Mouse (Mus musculus) T-helper 17 cell (primary cell): ENCODE data around the gene Pigh.

Experiments used
- in situ Hi-C, 2 experiments: fragments of 300-600 bp; cut with MboI, MseI; formaldehyde crosslinking; loops; 1 replicate in 1 of 2; 2 replicates in 1 of 2; pipeline ENCODE4 v1.15.1; 2025; ENCODE audit warnings: high pct_unique_total_duplicates in 2 of 2

Gene Pigh

DNA sequence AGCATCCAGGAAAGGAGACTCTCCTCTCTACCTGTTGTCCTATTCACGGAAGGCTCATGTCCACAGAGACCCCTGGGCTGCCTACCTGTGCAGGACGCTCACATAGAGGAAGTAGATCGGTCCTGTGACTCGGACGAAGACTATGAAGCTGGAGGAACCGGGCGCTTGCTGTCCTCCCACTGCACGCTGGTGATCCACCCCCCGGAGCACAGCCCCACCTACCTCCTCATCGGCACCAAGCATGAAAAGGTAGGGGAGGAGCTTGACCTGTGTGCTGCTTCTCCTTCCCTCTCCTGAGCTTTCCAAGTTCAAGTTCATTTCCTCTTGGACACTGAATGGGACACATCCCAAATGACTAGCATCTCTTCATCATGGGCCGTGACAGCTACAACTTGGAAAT, 21.1 kb downstream of the Pigh start:
- in situ Hi-C loops: no loop called here

DNA sequence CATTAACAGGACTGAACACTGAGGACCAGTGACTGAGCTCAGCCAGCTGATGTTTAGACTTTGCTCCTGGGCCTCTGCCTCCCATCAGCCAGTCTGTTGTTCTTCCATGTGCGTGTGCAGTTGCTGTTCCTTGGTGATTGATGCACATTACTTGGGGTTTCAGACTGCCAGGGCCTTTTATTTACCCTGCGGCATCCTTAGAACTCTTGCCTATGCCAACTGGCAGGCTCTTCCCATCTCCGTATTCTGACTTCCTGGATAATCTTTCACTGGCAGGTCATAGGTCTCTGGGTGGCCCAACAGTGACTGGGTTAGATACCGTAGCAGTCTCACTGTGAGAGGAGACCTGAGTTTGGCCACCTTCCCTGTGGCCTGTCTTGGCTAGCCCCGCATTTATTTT, 21.9 kb downstream of the Pigh start:
- in situ Hi-C loops: no loop called here

DNA sequence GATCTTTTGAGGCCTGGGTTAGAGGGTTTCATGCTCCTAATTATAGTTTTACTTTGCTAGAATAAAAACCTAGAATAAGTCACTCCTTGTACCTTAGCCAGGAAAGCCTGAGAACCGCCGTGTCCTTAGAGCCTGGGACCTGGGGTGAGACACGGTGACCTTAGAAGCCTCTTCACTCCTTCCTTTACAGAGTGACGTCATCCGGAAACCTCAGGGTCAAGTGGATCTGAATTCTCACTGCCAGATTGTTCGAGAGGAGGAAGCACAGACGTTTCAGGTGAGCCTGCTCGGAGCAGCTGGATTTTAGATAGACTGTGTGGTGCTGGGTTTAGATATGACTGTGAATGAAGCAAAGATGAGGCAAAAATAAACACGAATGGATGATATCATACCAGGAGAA, 23.0 kb downstream of the Pigh start:
- in situ Hi-C loops: no loop called here

DNA sequence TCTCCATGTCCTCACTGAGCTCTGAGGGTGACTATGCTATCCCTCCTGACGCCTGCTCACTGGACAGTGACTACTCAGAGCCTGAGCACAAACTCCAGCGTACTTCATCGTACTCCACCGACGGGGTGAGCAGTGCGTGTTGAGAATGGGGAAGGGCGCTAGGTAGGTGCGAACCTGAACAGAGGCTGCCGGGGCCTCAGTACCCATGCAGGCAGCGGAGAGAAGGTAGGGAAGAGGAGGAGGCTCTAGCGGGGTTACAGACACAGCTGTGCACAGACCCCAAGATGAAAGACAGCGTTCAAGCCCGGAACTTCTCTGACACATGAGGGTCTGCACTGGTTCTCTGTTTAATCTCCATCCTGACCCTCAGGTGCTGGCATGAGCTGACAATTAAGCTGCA, 25.0 kb downstream of the Pigh start:
- in situ Hi-C loops: no loop called here

DNA sequence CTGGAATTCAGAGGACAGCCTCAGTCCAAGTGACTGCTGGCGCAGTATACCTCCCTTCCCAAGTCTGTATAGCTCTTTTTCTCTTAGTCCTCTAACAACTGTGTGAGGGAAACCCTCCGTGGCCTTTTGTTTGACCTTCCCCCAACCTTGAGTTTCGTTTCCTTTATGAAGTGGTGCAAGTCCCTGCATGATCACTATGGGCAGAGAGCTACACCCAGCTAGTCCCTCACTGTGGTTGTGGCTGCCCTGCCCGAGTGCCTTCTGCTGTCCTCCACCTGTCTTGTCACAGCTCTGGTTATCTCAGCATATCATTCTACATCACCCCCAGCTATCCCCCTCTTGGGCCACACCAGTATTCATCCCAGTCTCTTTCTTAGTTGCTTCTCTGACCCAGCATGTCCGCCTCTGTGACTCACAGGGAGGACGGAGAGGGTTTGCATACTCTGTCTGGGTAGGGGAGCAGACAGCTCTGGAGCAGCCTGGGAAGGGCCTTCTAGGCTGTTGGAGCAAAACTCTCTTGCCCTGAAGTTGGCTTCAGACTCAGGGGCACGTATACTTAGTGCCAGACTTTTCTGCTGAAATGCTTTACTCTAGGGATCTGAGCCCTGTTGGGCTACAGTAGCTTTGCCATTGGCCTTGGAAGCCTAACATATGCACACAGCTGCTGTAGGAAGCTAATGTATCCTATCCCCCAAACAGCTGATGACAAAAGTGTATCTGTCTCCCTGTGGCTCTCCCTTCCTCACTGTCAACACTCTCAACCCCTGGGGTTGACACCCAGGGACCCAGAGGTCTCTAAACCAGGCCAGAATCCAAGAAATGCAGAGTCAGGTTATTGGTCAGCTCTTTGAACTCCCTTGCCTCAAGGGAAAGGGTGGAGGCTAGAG, 28.4 kb downstream of the Pigh start:
- in situ Hi-C loops: no loop called here

DNA sequence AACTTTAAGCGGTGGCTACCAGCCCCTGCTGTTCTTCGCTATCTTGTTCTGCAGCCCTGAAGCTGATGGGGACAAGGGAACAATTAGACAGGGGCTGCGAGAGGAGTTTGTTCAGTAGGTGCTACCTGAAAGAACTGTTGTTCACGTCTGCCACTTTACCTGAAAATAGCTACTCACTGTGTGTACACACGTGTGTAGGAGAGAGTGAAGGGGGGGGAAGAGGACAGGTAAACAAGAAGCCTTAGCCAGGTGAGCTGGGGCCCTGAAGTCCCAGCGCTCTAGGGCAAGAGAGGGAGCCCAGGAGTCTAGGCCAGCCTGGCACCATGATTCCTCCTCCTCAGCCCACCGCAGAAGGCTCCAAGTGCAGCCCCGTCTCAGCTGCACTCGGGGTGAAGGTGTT, 29.3 kb downstream of the Pigh start:
- in situ Hi-C loops: no loop called here

DNA sequence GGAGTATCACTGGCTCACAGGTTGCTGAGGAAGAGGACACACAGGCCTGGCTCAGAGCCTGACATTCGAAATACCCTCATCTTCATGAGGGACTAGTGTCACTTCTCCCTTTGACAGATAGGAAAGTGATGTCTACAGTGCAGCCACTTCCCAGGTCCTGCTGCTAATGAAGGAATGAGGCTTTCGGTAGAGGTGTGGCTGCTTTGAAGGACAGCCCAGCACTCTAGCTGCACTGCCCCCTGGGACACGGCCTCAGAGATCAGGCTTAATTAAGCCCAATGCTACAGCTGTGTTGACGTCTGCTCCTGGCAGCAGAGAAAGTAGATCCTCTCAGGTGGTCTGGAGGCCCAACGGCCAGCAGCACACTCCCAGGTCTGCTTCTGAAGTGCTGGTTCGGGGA, 29.9 kb downstream of the Pigh start:
- in situ Hi-C loops: no loop called here

DNA sequence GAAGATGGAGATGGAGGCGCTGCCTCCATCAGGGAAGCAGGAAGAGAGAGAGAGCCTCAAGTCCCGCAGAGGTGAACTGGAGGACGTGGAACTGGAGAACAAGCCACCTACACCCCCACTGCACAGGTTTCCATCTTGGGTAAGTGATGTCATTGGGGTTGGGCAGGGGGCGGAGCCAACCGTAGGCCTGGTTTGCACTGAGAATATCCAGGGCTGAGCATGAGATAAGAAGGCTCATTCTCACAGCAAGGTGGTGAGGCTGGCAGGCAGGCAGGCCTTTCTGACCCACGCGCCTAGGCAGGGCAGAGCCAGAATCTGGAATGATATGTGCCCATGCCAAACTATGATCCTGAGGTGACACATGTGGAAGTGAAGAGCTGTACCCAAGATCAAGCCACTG, 34.2 kb downstream of the Pigh start:
- in situ Hi-C loops: no loop called here

DNA sequence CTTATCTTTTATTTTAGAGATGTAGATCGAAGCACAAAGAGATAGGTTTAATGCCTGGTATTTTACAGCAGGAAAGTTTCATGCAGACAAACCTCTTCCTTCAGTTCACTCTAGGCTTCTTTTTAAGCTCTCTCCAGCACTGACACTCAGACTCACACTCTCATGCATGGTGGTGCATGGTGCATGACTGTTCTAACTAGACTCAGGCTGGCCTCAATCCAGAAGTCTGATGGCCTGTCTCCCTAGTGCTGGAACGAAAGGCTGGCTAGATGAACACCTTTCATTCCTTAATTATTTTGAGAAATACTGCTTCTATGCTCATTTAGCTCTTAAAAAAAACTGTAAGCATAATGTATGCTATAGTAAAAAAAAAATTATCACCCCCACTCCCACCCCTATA, 37.4 kb downstream of the Pigh start:
- in situ Hi-C loops: no loop called here

DNA sequence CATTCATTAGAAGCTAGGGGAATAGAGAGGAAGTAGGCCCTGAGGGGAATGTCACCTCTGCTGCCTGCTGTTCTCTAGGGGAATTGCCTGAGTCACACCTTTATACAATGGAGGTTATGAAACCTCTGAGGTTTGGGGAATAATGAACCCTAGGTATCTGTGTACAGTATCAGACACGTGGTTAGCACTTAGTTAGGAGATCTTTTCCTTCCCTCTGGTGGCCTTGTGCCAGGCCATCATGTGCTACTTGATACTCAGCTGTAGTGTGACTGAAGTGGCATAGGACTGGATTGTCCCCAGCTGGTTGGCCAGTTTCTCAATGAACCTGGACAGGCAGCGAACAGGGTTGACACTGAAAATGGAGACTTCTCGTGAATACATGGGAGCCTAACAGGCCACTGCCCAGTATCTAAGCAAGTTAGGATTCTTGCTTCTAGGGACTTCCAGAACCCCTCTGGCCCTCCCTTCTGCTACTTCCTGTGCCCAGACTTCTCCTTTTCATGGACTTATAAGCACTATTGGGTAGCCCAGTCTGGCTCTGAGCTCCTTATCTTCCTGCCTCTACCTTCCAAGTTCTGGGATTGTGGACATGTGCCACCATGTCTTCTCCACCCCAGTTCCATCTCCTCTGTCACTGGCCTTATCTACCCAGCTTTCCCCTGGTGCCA, 38.8 kb downstream of the Pigh start:
- in situ Hi-C loops: no loop called here

DNA sequence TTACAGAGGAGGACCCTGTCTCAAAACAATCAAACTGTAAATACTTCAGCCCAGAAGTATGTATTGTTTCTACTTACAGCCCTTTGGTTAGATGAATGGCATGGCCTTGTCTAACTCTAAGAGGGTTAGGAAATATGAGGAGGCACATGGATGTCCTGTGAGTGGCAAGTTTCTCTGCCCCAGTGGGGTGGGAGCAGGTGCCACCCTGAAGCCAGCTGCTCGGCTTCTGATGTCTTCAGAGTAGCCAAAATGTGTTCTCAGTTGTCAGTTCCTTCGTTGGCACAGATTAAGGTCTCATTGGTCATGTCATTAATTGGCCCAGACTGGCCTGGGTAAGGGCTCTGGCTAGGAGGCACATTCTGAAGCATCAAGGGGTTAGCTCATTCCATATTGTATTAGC, 39.6 kb downstream of the Pigh start:
- in situ Hi-C loops: no loop called here

DNA sequence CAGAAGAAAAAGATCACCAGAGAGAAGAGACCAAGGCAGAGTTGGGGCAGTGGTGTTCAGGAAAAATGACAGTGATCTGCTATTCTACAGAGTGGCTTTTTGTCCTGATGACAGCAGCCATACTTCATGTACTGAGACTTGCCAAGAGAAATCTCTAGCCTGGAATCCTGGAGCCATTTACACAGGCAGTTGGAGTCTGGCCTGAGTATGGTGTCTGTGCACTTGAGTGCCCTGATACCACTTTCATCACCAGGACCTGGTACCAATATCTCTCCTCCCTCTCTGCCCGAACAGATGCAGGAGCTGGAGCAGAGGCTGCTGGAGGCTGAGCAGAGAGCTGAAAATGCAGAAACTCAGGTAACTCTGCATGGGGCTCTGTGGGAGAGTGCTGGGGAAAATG, 40.6 kb downstream of the Pigh start:
- in situ Hi-C loops: no loop called here

DNA sequence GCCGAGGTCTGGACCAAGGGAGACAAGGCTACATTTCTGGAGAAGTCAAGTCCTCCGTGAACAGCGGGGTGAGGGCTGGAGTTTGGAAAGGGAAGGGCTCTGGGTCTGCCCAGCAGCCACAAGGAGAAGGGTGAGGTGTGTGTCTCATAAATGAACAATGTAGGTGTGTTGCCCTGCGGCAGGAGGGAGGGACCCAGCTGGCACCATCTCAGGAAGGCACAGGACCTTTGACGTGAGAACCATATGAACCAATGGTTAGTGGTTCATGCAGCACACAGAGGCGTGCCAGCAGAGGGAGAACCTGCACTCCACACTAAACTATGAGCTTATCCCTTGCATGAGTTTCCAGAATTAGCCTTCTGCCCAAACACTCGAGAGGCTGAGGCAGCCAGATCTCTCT, 42.2 kb downstream of the Pigh start:
- in situ Hi-C loops: no loop called here

DNA sequence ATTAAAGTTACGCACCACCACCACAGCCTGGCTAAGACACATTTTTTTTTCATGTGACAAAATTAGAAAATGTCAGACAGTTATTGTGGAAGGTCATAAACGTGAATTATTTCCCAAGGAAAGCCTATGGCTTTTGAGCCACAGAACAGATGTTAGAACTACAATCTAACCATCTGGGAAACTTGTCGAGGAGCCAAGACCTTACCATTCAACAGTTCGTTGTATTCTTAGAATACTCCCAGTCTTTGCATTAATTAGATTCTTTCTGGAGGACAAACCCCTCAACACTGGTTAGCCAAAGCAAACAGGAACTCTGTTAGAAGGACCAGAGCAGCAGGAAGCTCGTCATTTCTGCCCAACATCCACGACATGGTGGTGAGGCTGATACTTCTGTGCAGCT, 43.3 kb downstream of the Pigh start:
- in situ Hi-C loops: no loop called here

DNA sequence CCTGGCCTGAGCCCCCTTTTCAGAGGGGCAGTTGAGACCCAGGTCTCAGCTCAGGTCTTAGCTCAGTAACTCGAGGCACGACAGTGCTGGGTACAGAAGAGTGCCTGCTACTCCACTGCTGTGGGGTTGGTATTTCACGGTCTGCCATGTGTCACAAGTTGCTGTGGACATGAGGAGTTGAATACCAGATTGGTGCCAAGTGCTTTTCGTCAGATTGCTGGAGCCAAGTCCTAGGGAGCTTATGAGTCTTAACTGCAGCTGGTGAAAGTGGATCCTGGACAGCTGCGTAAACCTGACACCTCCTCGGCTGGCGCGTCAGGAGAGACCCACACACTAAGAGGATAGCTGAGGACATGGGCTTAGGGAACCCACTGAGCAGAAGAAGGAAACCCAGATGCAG, 44.8 kb downstream of the Pigh start:
- in situ Hi-C loops: no loop called here

DNA sequence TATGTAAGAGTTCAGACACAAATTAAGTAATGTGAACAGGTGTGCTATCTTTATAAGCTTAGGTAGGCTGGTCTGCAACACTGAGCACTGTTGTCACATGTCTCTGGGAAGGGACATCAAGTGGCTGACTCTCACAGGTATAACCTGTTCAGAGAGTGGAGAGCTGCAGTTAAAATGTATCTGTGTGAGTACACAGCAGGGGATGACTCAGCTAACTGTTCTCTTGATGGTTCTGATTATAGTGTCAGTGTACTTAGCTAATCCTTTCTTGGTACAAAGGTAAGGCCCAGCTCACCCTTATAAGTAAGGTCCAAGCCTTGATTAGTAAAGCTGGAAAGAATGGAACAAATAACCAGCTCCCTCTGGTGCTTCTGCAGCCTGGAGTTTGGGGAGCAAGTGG, 48.0 kb downstream of the Pigh start:
- in situ Hi-C loops: no loop called here

DNA sequence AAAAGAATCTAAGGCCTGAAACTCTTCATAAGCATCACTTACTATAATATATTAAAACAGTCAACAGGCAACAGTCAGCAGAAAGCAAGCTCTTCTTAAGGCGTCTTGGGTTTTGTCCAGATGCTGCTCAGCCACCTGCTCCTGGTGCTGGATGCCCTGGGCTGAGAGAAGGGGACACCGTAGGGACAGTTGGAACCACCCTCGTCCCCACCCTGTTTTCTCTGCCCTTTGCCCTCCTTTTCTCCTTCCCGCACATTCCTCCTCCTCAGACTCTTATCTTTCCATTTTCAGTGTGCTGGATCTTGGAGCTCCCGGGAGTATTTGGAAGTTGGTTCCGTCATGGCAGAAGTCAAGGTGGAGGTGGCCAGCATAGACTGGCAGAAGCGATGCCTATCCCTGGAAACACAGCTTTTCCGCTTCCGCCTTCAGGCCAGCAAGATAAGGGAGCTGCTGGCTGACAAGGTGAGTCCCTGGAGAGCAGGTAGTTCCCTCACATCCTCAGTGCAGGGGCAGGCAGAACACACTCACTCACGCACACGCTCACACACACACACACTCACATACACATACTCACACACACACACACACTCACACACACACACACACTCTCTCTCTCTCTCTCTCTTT, 49.1 kb downstream of the Pigh start:
- in situ Hi-C loops: no loop called here

DNA sequence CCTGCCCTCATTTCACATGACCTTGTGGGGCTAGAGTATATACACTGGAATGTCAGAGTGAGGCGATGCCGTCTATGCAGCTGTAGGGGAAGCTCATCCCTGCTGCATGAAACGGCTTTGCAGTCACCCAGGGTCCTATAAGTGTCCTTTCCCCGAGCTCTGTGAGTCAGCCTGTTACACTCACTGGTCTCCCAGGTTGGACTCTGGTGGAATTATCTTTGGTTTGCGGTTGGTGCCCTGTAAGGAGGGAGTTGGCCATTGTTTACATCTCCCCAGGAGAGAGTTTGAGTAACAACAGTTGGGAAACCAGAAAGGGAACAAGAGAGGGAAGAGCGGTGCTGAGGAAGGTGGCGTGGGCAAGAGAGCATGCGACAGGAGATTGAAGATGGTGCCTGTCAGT, 49.7 kb downstream of the Pigh start:
- in situ Hi-C loops: no loop called here

DNA sequence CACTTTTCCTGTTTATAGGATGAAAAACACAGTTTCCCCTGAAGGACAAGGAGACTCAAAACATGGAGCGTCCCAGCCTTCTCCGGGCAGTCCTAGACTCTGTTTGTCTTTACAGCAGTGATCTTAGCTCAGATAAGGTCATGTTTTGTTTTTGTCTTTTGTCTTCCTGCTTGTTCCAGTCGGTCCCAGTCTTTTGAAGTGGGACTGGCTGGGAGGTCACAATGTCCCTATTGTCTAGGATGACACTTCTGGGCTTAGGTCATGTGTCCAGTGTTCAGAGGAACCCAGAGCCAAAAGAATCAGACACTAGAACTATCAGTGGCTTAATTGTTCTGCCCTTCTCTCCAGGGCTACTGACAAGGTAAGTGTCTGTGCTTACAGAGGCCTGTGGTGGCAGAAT, 54.1 kb downstream of the Pigh start:
- in situ Hi-C loops: no loop called here

DNA sequence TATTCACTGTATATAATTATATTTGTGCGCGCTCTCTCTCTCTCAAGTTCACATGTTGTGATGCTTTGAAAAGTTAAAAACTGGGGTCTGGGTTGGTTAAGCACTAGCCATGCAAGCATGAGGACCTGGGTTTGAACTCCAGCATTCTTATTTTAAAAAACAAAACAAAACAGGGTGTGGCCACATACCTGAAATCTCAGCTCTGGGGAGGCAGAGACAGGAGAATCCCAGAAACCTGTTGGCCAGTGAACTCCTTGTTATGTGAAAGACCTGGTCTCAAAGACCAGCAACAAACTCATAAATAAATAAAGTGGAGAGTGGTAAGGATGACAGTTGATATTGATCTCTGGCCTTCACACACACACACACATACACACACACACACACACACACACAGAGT, 55.1 kb downstream of the Pigh start:
- in situ Hi-C loops: loop anchor here in 1 of 2 experiments (5.0 kb wide), 1 partner anchor 53 kb away; the partner anchor contains the start of gene Pigh
